Mouse (Mus musculus): ENCODE measurements around the gene Olfr291. TPM values are rescaled to one million over a fixed set of nuclear protein-coding genes. Genes with fewer than 3 reads are reported as not detected.

The Olfr291 gene
- not detected for total RNA-seq (2021)

GRCm38 (mm10) chr7:84853253-84853652, at the start of gene Olfr291:
TSS of gene Olfr291 (plus strand) at chr7:84853553.
- no peak for DNase-seq
- intact Hi-C loops (cut with DNase I): no loop called here

- no peak for DNase-seq
- intact Hi-C loops (cut with DNase I): no loop called here
Measured at GRCm38 (mm10) chr7:84805224-84805623, 48.1 kb upstream of the Olfr291 start.

DNA sequence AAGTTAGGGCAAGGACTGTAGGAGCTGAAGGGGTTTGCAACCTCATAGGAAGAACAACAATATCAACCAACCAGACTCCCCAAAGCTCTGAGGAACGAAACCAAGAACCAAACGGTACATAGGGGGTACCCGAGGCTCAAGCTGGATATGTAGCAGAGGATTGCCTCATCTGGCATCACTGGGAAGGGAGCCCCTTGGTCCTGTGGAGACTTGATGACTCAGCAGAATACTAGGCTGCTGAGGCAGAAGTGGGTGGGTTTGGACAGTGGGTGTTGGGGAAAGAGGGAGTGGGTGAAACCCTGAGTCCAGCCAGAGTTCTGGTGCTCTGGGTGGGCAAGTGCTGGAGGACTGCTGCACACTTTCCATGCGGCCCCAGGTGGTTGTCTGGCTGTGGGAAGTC, 47.2 kb upstream of the Olfr291 start:
- intact Hi-C loops (cut with DNase I): no loop called here
- DNase-seq: no peak

- DNase-seq: no peak
- intact Hi-C loops (cut with DNase I): no loop called here
Measured at GRCm38 (mm10) chr7:84884530-84884929, 31.2 kb downstream of the Olfr291 start.

Other genes starting within 250 kb of the Olfr291 start
- gene Fah, start 246.8 kb upstream of the Olfr291 start, total RNA-seq (2021): 10 to 100 TPM; 19.8 to 22.6 TPM
- gene Zfand6, start 163.6 kb upstream of the Olfr291 start, total RNA-seq (2021): 10 to 100 TPM; 82.9 to 91.1 TPM
- not detected for gene Vmn2r65, start 110.6 kb downstream of the Olfr291 start, total RNA-seq (2021)
- gene Vmn2r66, start 158.7 kb downstream of the Olfr291 start, total RNA-seq (2021): not detected